Mouse (Mus musculus) thymus, postnatal 14 days (tissue): Measurements from ENCODE around the gene Agbl4.

ENCODE experiments used
- DNase-seq: peaks from one replicate; pipeline ENCODE4 v3.0.0; 2021

Gene Agbl4

DNA sequence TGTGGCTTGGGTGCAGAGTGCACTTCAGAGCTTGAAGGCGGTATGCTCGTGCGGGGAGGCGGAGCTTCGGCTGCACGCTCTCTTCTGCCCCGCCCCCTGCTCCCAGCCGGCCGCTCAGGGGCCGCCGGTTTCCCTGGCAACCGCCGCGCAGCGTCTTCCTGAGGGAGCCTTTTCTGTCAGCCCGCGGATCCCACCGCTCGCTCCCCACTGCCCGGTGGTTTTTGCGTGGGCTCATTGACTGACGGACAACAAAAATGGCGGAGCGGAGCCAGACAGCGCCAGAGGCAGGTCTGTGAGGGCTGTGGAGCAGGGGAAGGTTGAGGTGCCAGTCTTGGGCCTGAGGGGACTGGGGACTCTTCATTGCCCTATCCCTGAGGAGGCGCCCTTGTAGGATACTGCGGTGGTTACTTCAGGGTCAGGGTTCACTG, at the start of gene Agbl4:
Gene Agbl4 (plus strand): TSS at position 44 of the 428 bp plus-strand sequence.
- peak; percentile 49 for DNase-seq

DNA sequence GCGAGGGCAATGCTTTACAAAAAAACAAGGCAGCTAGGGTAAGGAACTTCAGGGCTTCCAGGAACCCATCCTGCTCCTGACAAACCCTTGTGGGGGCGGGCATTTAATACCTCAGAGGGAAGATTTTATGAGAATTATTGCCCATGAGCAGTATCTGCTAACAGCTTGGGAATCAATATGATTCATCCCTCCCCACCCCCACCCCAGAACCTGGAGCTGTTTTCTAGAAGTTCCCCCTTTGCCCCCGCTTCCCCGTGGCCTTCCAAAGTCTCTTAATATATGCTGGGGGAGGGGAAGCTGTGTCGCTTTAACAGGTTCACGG, 46.6 kb upstream of the Agbl4 start:
- no peak for DNase-seq

DNA sequence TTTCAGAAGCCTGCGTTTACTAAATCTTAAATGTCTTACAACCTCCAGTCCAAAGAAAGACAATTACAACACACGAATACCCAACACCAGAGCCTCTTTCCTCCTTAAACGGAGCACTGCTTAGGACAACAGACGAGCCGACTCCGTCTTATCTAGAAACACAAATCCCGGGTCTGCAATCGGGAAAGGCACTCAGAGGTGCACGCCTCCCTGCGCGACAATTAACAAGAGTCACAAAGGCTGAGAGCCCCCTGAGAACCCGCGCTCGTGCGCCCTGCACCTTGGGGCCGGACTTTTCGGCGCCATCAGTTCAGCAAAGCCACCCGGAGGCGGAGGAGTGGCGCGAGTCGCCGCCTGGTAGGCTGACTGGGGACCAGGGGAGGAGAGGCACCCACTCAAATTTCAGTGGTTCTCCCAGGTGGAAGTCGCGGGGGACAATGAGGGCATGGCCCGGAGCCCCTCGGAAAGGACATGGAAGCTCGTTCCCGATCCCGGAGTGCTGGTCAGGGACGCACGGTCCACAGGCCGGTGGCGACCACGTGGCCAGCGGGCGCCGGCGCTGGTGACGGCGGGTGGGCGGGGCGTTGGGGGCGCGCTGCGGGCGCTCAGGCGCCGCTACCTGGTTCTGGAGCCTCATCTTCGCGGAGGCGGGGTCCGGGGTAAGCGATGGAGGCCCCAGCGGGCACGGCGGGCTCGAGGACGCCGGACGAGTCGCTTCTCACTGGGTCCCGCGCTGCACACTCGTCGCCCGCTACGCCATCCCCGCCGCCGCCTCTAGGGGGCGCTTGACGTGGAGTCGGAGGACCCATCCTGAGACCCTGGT, 46.1 kb upstream of the Agbl4 start, which contains the start of gene Elavl4:
Gene Elavl4 (minus strand): TSS at position 732 of the 823 bp plus-strand sequence.
- DNase-seq, result peak; percentile 43

DNA sequence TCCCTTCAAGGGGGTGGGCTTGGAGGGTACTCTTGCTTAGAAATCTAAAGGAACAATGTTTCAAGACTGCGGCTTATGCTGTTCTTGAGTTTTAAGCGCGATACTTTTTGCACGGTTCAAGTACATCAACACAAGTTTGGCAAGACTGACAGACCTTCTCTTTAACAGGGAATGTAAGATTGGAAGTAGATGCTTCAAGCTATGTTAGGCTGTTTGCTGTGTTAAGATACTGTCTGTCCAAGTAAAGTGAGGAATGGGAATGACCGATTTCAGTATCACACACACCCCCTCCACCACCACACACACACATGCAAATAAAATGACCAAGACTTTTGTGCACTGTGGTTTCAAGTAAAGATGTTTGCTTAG, 45.5 kb upstream of the Agbl4 start:
- DNase-seq, result no peak

DNA sequence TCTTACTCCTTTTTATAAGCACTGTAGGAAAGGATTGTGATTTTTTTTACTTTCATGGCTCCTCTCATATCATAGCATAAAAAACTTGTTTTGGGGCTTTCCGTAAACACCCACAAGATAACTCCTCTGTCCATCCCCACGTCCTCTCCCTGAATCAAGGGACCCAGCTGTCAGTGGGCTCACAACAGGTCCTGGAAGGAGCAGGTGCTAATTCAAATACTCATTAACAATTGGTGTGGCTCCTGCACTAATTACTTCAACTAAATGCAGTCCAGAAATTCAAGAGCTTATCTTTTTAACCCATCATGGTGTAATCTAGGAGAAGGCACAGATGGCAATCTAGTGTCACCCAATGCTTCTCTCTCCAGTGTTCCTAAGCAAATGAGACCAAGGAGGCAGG, 36.9 kb upstream of the Agbl4 start:
- DNase-seq, result no peak

DNA sequence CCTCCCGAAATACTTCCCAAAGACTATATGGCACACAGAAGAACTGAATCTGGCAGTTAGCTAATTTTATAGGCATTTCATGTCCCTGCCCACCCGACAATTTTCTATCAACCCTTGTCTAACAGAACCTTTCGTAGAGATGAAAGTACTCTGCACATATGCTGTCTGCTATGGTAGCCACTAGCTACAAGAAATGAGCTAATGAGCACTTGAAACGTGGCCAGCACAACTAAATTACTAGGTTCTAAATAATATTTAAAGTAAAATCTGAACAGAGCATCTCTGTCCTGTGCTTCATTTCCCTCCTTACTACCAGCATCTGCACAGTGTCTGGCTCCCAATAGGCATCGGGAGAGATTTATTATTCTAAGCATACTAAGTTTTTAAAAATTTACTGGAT, 1.2 kb upstream of the Agbl4 start:
- no peak for DNase-seq

DNA sequence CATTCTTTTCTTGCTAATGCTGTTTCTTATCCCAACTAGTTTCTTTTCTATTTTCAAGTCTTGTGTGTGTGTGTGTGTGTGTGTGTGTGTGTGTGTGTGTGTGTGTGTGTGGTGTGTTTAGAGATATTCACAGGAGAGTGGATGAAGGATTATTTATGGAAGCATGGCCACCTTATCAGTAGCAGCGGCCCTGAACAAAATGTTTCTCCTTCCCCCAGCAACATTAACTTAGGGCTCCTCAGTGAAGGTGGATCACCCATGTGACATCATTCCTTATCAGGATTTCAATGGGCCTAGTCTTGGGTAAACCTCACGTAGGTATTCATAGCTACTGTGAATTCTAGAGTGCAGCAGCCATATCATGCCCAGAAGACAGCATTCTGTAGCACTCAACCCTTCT, 22.8 kb downstream of the Agbl4 start:
- no peak for DNase-seq

DNA sequence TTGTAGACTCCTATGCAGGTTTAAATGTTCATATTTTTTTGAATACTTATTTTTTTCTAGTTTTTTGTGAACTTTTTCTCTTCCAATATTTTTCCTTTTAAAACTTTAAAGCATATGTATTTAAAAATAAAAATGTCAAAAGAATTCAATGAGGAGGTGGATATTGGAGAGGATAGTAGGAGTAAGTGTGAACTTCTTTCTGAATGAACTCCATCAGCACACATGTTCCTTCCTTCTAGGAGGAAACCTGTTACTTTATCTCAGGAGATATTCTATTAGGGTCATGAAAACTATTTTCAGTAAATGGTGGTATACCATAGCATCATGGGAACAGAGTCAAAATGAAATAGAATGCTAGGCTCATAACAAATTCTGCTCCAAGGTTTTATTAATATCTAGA, 30.2 kb downstream of the Agbl4 start:
- DNase-seq, result no peak

DNA sequence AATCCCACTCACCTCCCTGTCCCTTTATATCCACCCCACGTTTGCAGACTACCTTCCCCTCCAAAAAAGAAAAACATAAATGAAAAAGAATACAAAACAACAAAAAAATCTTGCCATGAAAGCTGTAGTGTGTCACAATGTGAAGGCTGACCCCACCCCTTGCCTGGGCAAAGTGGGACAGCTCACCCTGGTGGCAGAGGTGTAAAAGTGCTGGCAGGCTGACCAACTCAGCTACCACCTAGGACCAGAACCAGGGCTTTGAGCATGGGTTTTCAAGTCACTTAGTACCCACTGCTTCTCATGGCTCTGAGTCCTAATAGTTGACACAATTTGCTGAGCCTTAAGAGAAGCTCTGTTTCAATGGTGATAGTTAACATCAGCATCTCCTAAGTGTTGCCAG, 96.9 kb downstream of the Agbl4 start:
- DNase-seq, result peak; percentile 3

DNA sequence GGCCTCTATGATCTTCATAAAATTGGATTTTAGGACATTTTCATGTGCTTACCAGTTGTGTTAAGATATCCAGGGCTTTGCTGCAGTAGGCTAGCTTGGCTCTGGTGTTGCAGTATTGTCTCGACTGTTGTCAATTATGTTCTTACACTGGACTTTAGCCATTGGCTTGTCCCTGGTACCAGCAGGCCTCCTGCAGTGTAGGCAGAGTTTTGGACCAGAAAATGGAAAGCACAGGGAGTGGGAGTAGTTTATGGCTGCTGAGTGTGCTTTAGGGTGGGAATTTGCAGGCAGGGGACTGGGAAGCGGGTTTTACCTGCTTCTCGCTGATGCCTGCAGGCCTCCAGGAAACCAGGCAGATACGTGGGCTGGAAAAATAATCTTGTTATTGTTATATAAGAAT, 132.3 kb downstream of the Agbl4 start:
- no peak for DNase-seq

DNA sequence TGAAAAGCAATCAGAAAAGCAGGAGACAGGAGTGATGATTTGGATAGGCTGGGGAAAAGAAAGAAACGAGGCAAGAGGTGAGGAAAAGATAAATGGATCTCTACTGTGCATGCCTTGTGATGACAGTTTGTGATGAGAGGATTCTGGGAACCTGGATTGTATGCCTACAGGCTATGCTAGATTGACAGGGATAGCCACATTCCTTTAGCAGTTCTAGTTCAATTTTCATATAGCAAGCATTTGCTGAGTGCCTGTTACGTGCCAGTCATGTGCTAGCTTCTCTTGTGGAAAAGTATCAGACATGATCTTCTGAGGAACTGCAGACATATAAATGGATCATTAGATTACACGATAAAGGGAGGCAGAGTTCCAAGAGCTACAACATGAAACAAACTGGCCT, 151.8 kb downstream of the Agbl4 start:
- DNase-seq, result no peak

DNA sequence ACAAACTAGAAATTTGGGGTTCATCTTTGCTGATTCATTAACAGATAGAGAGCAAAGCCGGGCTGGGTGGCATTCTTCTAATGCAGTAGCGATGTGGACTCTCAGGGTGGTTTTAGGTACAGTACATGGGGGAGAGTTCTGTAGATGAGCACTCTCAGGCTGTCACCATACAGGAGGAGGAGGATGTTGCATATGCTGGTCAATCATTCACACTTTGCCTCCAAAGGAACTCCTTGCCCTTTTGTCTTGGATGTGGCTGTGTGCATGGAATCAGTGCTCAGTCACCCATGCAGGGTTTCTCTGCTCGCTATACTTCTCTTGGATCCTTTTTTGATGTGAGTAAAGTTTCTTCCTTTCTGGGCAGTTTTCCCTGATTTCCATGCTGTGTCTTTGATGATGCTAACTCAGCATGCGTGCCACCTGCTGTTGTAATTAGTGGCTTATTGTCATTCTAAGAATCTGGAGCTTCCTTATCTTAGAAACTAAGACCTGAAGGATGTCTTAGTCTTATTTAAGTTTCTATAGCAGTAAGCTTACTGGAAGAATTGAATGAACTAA, 200.3 kb downstream of the Agbl4 start:
- no peak for DNase-seq

DNA sequence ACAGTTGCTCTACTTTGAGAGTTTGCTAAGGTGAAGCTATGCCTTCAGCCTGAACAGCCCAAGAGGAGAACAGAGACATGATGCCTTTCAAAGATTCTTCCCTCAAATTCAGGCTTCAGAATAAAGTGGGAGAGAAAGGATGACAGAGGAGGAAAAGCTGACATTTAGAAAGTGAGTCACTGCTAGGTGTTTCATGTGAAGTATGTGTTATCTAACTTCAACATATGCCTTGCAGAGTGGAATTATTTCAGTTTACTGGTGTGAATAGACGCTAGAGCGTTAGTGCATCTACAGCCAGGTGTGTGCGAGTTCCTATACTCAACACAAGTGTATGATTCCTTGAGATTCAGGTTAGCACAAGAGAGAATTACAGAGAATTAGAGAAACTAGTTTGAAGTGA, 244.0 kb downstream of the Agbl4 start:
- DNase-seq, result no peak

DNA sequence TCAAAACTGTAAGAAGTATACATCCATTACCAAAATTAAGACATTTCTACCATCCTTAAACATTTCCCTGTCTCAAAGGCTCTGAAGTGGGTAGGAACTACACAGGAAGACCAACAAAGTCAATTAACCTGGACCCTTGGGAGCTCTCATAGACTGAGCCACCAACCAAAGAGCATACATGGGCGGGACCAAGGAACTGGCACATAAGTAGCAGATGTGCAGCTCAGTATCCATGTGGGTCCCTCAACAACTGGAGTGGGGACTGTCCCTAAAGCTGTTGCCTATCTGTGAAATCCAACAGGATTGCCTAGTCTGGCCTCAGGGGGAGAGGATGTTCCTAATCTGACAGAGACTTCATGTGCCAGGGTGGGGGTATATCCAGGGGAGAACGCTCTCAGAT, 265.5 kb downstream of the Agbl4 start:
- DNase-seq, result no peak

DNA sequence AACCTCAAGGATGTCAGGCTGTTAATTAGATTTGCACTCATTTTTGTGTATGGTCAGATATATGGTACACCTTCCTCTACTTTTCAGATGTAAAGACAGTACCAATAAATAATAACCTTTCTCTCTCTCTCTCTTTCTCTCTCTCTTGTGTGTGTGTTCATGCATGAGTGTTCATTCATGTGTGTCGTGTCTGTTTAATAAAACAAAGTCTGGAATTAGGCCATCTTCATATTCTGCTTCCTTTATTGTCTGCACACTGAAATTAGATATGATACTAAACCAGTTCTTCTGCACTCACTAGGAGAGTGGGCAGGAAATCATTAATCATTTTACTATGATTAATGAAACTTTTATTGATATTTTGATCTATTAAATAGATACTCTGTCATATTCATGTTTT, 276.7 kb downstream of the Agbl4 start:
- DNase-seq, result no peak

DNA sequence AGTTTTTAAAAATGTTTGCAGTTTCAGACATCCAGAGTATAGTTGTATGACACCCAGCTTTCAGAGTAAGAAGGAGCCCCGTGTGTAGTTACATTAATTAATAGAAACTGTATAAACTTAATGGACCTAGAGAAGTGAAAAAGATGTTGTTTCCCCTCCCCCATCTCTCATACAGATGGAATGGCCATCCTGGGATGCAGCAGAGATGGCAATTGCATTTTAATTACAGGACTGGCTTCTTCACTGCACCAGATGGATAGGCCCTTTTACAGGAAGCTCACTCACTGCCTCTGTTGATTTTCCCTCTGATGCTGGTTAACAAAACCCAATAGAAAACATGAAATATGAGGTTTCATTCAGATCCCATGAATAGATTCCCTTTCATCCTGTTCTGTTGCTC, 337.7 kb downstream of the Agbl4 start:
- no peak for DNase-seq

DNA sequence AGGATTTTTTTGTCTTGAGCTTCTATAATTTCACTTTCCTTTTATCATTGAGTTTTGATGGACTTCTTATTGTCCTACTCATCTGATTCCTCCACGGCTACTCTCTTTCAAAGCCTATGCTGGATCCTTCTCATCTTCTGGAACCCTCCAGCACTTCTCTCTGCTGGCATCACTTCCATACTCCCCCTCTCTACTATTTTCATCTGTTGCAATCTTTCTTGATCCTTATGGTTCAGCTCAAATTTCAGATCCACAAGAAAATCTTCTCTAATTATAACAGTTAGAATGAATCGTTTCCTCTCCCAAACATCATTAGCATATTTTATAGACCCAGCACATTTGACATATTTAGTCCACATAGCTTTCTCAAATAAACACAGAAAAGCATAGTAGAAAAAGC, 360.5 kb downstream of the Agbl4 start:
- DNase-seq, result no peak

DNA sequence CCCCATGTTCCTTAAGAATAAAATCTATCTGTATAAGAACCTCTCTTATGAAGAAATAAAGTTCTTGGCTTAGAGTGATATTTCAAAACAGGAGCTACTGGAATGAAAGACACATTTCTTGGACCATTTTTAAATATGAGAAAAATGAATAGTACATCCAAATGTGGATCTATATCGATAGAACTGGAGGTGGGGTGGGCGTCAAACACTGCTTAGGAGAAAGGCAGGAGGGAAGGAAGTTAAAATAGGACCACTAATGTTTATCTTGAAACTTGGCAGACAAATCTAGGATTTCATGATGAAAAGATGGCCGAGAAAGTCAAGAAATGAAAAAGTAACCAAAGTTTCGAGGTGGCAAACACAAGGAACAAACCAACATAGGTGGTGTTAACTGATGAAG, 391.1 kb downstream of the Agbl4 start:
- no peak for DNase-seq

DNA sequence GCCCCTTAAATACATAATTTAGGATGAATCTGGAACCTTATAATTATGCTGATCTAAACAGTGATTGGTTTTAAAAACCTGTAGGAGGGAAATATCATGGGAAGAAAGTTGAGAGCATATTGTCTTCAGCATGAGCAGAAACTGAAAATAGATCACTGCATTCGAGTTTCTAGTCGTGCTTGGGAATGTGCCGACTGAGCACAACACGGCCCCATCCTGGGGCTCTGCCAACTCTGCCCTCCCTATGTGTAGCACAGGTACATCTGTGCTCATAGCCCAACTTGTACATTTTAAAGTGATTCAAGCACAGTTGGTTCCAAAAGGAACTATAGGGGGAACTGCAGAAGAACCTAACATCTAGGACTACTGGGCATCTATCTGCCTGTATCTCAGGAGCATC, 402.4 kb downstream of the Agbl4 start:
- DNase-seq, result no peak

DNA sequence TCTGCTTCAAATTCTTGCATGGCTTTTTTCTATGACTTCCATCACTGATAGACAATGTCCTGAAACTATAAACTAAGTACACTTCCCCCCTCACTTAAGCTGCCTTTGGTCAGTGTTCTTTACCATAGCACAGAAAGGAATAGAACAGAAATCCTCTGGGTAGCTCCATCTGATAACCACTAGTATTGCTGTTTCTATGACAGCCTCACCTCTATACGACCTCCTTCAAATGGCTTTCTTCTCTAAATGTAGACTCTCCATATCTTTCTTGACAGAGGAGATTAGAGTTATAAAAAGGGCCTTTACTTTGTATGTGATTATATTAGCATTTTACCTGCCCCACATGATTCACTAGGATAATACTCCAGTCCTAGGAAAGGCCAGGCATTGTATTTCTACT, 413.5 kb downstream of the Agbl4 start:
- DNase-seq, result no peak

DNA sequence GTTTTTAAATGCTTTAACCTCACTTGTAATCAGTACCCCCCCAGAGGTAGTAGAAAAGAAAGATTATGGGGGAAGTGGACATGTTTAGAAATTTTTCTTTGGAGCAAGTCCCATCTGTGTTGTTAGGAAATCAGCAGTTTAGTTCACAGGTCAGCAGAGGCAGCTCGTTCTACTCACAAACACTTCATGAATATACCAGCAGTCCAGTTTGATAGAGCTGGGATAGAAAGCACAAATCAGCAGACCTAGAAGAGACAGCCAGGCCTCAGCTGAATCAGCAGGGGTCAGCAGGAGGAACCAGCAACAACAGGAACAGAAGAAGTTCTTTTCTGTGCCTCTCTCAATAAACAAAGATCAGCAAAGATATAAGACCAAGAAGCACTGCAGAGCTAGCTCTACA, 435.3 kb downstream of the Agbl4 start:
- DNase-seq, result no peak

DNA sequence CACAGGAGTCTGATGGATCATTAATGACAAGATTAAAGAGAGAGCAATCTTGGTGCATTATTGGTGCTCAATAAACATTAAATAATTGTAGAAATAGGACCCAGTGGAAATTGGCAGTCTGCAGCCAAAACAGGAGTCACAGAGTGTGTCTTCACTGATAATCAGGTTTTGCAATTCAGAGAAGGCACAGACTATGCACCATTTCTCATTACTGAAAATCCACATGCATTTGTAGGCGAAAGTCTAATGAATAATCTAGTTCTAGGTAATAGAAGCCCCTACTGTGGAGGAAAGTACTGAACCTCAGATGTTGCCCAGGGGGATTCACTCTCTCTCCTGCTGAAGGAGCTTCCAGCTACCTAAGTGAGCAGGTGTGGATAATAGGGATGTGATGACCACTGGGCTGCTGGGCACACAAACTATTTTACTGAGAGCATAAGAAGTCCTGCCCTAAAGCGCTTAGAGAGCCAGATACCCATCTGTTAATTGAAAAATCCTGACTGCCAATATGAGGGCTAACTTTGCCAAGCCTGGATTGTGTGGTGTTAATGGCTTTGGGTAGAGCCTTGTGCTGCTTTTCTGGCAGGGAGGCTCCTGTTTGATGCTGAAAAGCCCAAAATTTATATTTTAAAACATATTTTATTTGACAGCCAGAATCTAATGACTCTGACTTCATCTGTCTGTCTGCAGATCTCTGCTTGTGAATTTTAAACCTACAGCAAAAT, 482.4 kb downstream of the Agbl4 start:
- no peak for DNase-seq

DNA sequence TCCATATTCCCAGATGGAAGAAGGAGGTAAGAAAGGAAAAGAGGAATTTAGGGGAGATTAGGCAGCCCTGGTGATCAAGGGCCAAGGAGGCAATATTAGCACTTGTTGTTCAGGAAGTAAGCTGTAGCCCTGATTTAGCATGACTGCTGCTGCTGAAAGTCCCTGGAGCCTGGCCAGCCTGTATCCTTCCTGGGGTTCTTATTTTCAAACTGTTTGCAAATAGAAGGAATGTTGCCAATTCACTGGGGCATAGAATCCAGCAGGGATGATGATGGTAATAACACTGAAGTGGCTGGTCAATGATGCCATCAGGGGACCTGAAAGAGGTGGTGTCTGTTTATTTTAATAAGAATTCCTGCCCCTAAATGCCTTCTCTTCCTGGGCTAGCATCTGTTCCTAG, 518.6 kb downstream of the Agbl4 start:
- DNase-seq, result no peak

DNA sequence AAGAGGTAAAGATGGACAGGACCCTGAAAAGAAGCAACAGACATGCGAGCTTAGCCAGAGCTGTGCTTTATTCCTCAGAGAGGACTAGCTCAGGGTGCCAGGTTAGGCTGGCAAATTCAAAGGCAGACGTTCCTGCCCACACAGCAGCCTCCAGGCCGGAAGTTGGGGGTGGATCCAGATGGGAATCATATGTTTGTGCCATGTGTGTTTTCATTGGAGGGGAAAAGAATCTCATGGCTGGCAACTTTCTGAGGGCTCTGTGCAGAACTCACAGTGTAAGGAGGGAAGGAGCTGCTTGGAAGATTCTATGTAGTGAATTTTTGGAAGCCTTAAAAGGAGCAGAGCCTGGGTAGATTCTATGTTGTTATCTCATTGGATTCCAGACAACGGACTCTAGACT, 519.1 kb downstream of the Agbl4 start:
- DNase-seq, result no peak
